Mouse (Mus musculus): Measurements from ENCODE around the gene Slc34a1.

DNA sequence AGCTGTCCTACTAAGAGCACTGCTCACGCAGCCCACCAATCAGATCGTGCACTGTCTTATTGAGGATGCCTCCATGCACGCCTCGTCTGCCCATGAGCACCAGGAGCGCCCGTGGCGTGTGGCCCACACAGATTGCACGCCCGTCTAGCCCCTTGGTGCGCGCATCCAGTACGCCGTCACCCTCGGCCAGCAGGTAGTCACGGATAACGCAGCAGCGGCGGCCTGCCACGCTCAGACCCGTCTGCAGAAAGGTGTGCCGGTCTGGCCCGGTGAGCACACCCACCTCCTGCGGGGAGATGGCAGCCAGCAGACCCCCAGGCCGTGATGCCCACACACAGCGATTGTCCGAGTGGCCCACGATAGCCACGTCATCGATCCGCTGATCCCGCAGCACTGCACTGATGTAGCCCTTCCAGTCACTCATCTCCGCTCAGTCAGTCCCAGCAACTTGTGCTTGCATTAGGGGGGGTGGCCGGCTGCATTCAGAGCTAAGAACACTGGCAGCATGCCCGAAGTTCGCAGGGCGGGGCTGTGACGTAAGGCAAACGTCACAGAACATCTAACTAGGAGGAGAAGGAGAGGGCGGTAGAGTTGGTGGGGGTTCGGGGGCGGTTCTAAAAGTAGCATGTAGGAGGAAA, 16.9 kb downstream of the Slc34a1 start, which contains the start of gene Pfn3:
- TF ChIP-seq CTCF (IDR thresholded peaks at IDR 0.05; ENCODE audit: low read depth) (no peak), EP300 (IDR thresholded peaks at IDR 0.05; ENCODE audit: low read depth) (no peak)
